Comparison of ENCODE assay signal across 26 mouse cellular contexts in the genomic region with DNA sequence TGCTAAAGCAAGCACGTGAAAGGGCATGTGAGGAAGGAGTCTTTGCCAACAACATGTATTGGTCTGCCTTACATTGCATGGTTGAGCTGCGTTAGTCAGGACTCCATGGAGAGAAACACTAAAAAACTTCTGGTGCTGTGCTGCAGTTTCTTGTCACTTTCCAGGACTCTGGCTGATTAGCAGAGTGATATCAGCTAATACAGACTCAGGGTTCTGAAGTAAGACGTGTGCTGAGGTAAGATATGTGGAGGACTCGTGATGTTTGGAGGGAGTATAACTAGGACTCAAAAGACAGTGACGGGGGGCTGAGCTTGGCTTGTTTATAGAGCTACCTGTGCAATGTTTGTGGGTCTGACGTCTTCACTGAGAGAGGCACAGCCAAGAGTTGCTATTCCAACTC. TPM values are rescaled to one million over a fixed set of nuclear protein-coding genes. Genes with fewer than 3 reads are reported as not detected.
DNase-seq lines count a peak whose midpoint lies in the region; ATAC-seq lines count a peak whose summit lies in the region.
"Had no signal": no experiment of that assay in that cellular context is flagged by ENCODE, and none has a peak within 500 bp of the region (broad histone marks: within the 10 kb centered on the region; RNA-seq: fewer than 3 reads in every experiment).

No protein-coding gene starts in this region.

- peak; percentile 69 for ATAC-seq in liver, embryonic 11.5 days (replicated peaks; ENCODE audit: low FRiP score)
- peak; percentile 58; the same call in 1 of the 2 replicates for ATAC-seq in liver, embryonic 13.5 days (ENCODE audit: low read depth)
- ATAC-seq in liver, embryonic 16.5 days (ENCODE audit: low read depth), result peak; percentile 64; the same call in 1 of the 2 replicates
- ATAC-seq in forebrain, embryonic 16.5 days, result no peak
- no peak for ATAC-seq in midbrain, embryonic 16.5 days
- ATAC-seq: forebrain, embryonic 15.5 days; hindbrain, postnatal 0 days; Patski had no signal

- H3K9me3 ChIP-seq in liver, embryonic 11.5 days (ENCODE audit: control insufficient read depth, low read length), result no peaks in the 10 kb centered on the region
- peaks cover 6% of the 10 kb centered on the region; the same call in 1 of the 2 replicates for H3K9me3 ChIP-seq in liver, embryonic 13.5 days (replicated peaks)
- no peaks in the 10 kb centered on the region for H3K9me3 ChIP-seq in liver, embryonic 16.5 days (replicated peaks; ENCODE audit: control insufficient read depth, low read length)
- no peaks in the 10 kb centered on the region for H3K9me3 ChIP-seq in forebrain, embryonic 16.5 days (ENCODE audit: control insufficient read depth, low read length)
- no peaks in the 10 kb centered on the region for H3K9me3 ChIP-seq in midbrain, embryonic 16.5 days (replicated peaks; ENCODE audit: control insufficient read depth, low read length, poor library complexity, severe bottlenecking)
- H3K9me3 ChIP-seq: embryonic facial prominence, embryonic 12.5 days; embryonic facial prominence, embryonic 15.5 days; forebrain, embryonic 12.5 days; forebrain, embryonic 15.5 days; heart, embryonic 12.5 days; heart, embryonic 15.5 days had no signal

- DNase-seq in liver, embryonic 11.5 days (ENCODE audit: low spot score), result no peak
- no peak for DNase-seq in liver
- DNase-seq in liver, embryonic 13.5 days, result no peak
- DNase-seq in gastrocnemius, postnatal 4 days (ENCODE audit: low spot score in 2 of 2), result no peak
- DNase-seq: adrenal gland, postnatal 14 days; cerebellum, adult 11 months; cerebellum, adult 2 months; cerebellum, adult 9-11 months; cerebellum, postnatal 25 days; gastrocnemius, adult 2 months; gastrocnemius, postnatal 14 days; heart, adult 18-20 months; heart, postnatal 14 days; heart, postnatal 4 days had no signal

- no peak overlapping the region for H3K4me3 ChIP-seq in liver, embryonic 11.5 days (ENCODE audit: low read depth, low read length)
- H3K4me3 ChIP-seq in liver, embryonic 13.5 days (replicated peaks), result no peak overlapping the region
- H3K4me3 ChIP-seq in liver, embryonic 16.5 days (ENCODE audit: low read depth, low read length), result no peak overlapping the region
- no peak overlapping the region for H3K4me3 ChIP-seq in forebrain, embryonic 16.5 days (replicated peaks; ENCODE audit: low read length)
- no peak overlapping the region for H3K4me3 ChIP-seq in midbrain, embryonic 16.5 days (ENCODE audit: low read depth, low read length)
- H3K4me3 ChIP-seq: embryonic facial prominence, embryonic 12.5 days; embryonic facial prominence, embryonic 15.5 days; forebrain, embryonic 12.5 days; forebrain, embryonic 15.5 days; gastrocnemius, adult 2 months; heart, embryonic 12.5 days; heart, embryonic 15.5 days had no signal

- no peaks in the 10 kb centered on the region; the same call in 1 of the 2 replicates for H3K4me1 ChIP-seq in liver, embryonic 11.5 days (replicated peaks; ENCODE audit: control insufficient read depth, insufficient read depth, low read length)
- peaks cover 12% of the 10 kb centered on the region for H3K4me1 ChIP-seq in liver, embryonic 13.5 days (replicated peaks)
- no peaks in the 10 kb centered on the region for H3K4me1 ChIP-seq in liver, embryonic 16.5 days (ENCODE audit: control insufficient read depth, low read depth, low read length)
- H3K4me1 ChIP-seq in forebrain, embryonic 16.5 days (replicated peaks; ENCODE audit: control insufficient read depth, insufficient read depth, low read length), result no peaks in the 10 kb centered on the region
- H3K4me1 ChIP-seq in midbrain, embryonic 16.5 days (ENCODE audit: control insufficient read depth, insufficient read depth, low read length), result no peaks in the 10 kb centered on the region
- H3K4me1 ChIP-seq: forebrain, embryonic 12.5 days; forebrain, embryonic 15.5 days; heart, embryonic 15.5 days had no signal

- H3K27me3 ChIP-seq in liver, embryonic 11.5 days (replicated peaks; ENCODE audit: control insufficient read depth, insufficient read depth, low read length), result no peaks in the 10 kb centered on the region
- H3K27me3 ChIP-seq in liver, embryonic 13.5 days, result no peaks in the 10 kb centered on the region; the same call in 1 of the 2 replicates
- no peaks in the 10 kb centered on the region for H3K27me3 ChIP-seq in liver, embryonic 16.5 days (ENCODE audit: control insufficient read depth, insufficient read depth, low read depth, low read length)
- H3K27me3 ChIP-seq in forebrain, embryonic 16.5 days (replicated peaks; ENCODE audit: control insufficient read depth, insufficient read depth, low read length), result no peaks in the 10 kb centered on the region
- no peaks in the 10 kb centered on the region for H3K27me3 ChIP-seq in midbrain, embryonic 16.5 days (ENCODE audit: control insufficient read depth, insufficient read depth, low read depth, low read length)
- H3K27me3 ChIP-seq: embryonic facial prominence, embryonic 12.5 days; embryonic facial prominence, embryonic 15.5 days; forebrain, embryonic 12.5 days; forebrain, embryonic 15.5 days; heart, embryonic 15.5 days; Patski had no signal

- no peak overlapping the region for H3K27ac ChIP-seq in liver, embryonic 11.5 days (ENCODE audit: low read depth, low read length)
- H3K27ac ChIP-seq in liver, embryonic 13.5 days, result no peak overlapping the region
- H3K27ac ChIP-seq in liver, embryonic 16.5 days (ENCODE audit: low read length), result no peak overlapping the region
- H3K27ac ChIP-seq in forebrain, embryonic 16.5 days (ENCODE audit: low read length), result no peak overlapping the region
- no peak overlapping the region for H3K27ac ChIP-seq in midbrain, embryonic 16.5 days (ENCODE audit: low read length)
- H3K27ac ChIP-seq: embryonic facial prominence, embryonic 12.5 days; embryonic facial prominence, embryonic 15.5 days; forebrain, embryonic 12.5 days; forebrain, embryonic 15.5 days; gastrocnemius, adult 2 months; heart, embryonic 15.5 days; hindbrain, embryonic 14.5 days; hindbrain, postnatal 0 days had no signal

- no peaks in the 10 kb centered on the region for H3K36me3 ChIP-seq in liver, embryonic 11.5 days (ENCODE audit: control insufficient read depth, insufficient read depth, low read length)
- 0 out of 2 replicates have a peak, but pooled peaks cover 3% of the 10 kb centered on the region for H3K36me3 ChIP-seq in liver, embryonic 13.5 days
- H3K36me3 ChIP-seq in liver, embryonic 16.5 days (ENCODE audit: control insufficient read depth, insufficient read depth), result no peaks in the 10 kb centered on the region
- no peaks in the 10 kb centered on the region for H3K36me3 ChIP-seq in forebrain, embryonic 16.5 days (ENCODE audit: control insufficient read depth, insufficient read depth)
- H3K36me3 ChIP-seq in midbrain, embryonic 16.5 days (ENCODE audit: control insufficient read depth, insufficient read depth, low read length), result no peaks in the 10 kb centered on the region
- H3K36me3 ChIP-seq: embryonic facial prominence, embryonic 12.5 days; embryonic facial prominence, embryonic 15.5 days; forebrain, embryonic 12.5 days; forebrain, embryonic 15.5 days; heart, embryonic 12.5 days; heart, embryonic 15.5 days had no signal

- whole genome bisulfite sequencing in liver, embryonic 11.5 days, result 67% methylated on average over 6 of the region's 6 CpGs
- WGBS in liver, embryonic 13.5 days (ENCODE audit: insufficient replicate concordance), result 53% methylated on average over 6 of the region's 6 CpGs
- 55% methylated on average over 6 of the region's 6 CpGs for WGBS in liver, embryonic 16.5 days (ENCODE audit: insufficient replicate concordance)
- 88% methylated on average over 6 of the region's 6 CpGs for WGBS in forebrain, embryonic 16.5 days
- WGBS in midbrain, embryonic 16.5 days, result 91% methylated on average over 6 of the region's 6 CpGs

- H3K4me2 ChIP-seq in liver, embryonic 11.5 days, result no peak overlapping the region
- no peak overlapping the region for H3K4me2 ChIP-seq in liver, embryonic 13.5 days
- no peak overlapping the region for H3K4me2 ChIP-seq in liver, embryonic 16.5 days (ENCODE audit: low read depth, low read length)
- no peak overlapping the region for H3K4me2 ChIP-seq in forebrain, embryonic 16.5 days (ENCODE audit: low read length)
- H3K4me2 ChIP-seq in midbrain, embryonic 16.5 days (ENCODE audit: low read length), result no peak overlapping the region
- H3K4me2 ChIP-seq: embryonic facial prominence, embryonic 12.5 days; embryonic facial prominence, embryonic 15.5 days; forebrain, embryonic 12.5 days; forebrain, embryonic 15.5 days; heart, embryonic 12.5 days; heart, embryonic 15.5 days; hindbrain, embryonic 14.5 days had no signal

- H3K9ac ChIP-seq in liver, embryonic 11.5 days (ENCODE audit: low read depth, low read length), result no peak overlapping the region
- no peak overlapping the region for H3K9ac ChIP-seq in liver, embryonic 13.5 days
- no peak overlapping the region for H3K9ac ChIP-seq in liver, embryonic 16.5 days (ENCODE audit: low read depth, low read length)
- H3K9ac ChIP-seq in forebrain, embryonic 16.5 days (replicated peaks; ENCODE audit: low read depth, low read length), result no peak overlapping the region
- H3K9ac ChIP-seq in midbrain, embryonic 16.5 days (ENCODE audit: low read depth, low read length), result no peak overlapping the region
- H3K9ac ChIP-seq: embryonic facial prominence, embryonic 12.5 days; embryonic facial prominence, embryonic 15.5 days; forebrain, embryonic 12.5 days; forebrain, embryonic 15.5 days; heart, embryonic 12.5 days; heart, embryonic 15.5 days; hindbrain, embryonic 14.5 days had no signal

RNA-seq across cellular contexts. Expression of gene Chst14, which starts 16.9 kb away (rescaled TPM):
- polyA plus RNA-seq in liver, embryonic 11.5 days (2014; fragmentation: Nextera tagmentation; extraction: Ambion mirVana), result 15.4 and 16.4 TPM in 2 replicates
- polyA plus RNA-seq in liver, embryonic 13.5 days (2015; fragmentation: Nextera tagmentation; extraction: Ambion mirVana), result 5.2 and 5.4 TPM in 2 replicates
- 4.0 and 4.9 TPM in 2 replicates for polyA plus RNA-seq in liver, embryonic 16.5 days (2015; fragmentation: Nextera tagmentation; extraction: Ambion mirVana)
- polyA plus RNA-seq in forebrain, embryonic 16.5 days (2015; fragmentation: Nextera tagmentation; extraction: Ambion mirVana), result 5.4 and 6.1 TPM in 2 replicates
- polyA plus RNA-seq in midbrain, embryonic 16.5 days (2015; fragmentation: Nextera tagmentation; extraction: Ambion mirVana), result 4.6 and 4.7 TPM in 2 replicates
- 10 to 100 TPM; 19.5 to 19.7 TPM for total RNA-seq in gastrocnemius, postnatal 4 days (2021)

RNA-seq across cellular contexts. Expression of gene Bahd1, which starts 43.1 kb away (rescaled TPM):
- polyA plus RNA-seq in liver, embryonic 11.5 days (2014; fragmentation: Nextera tagmentation; extraction: Ambion mirVana), result 1.7 and 1.9 TPM in 2 replicates
- polyA plus RNA-seq in liver, embryonic 13.5 days (2015; fragmentation: Nextera tagmentation; extraction: Ambion mirVana), result 2.3 and 2.5 TPM in 2 replicates
- 2.9 and 3.0 TPM in 2 replicates for polyA plus RNA-seq in liver, embryonic 16.5 days (2015; fragmentation: Nextera tagmentation; extraction: Ambion mirVana)
- 5.7 and 6.5 TPM in 2 replicates for polyA plus RNA-seq in forebrain, embryonic 16.5 days (2015; fragmentation: Nextera tagmentation; extraction: Ambion mirVana)
- 6.4 and 6.9 TPM in 2 replicates for polyA plus RNA-seq in midbrain, embryonic 16.5 days (2015; fragmentation: Nextera tagmentation; extraction: Ambion mirVana)
- total RNA-seq in gastrocnemius, postnatal 4 days (2021), result 10 to 100 TPM; 15.2 to 15.4 TPM

Comparison
In these comparisons a context has a peak if more than half of its experiments do, and no peak if none do; other contexts are left out.
1. ATAC-seq: peak in liver, embryonic 11.5 days (single experiment), liver, embryonic 13.5 days (single experiment) and liver, embryonic 16.5 days (single experiment); none in forebrain, embryonic 16.5 days (single experiment) and midbrain, embryonic 16.5 days (single experiment).